Mouse (Mus musculus): ENCODE measurements around the gene St8sia4. TPM values are rescaled to one million over a fixed set of nuclear protein-coding genes. Genes with fewer than 3 reads are reported as not detected.
A peak's percentile ranks its signal among the peaks of the same experiment; 100 is the strongest.

St8sia4 gene
- polyA plus RNA-seq, 1 experiment, result 4.1 TPM

GRCm38 (mm10) chr1:95605458-95605857, 61.9 kb downstream of the St8sia4 start:
- DNase-seq, result no peak
- Histone ChIP-seq H3K27me3 (ENCODE audit: control insufficient read depth, insufficient read depth, low read length) (no peaks in the 10 kb centered on the region), H3K4me3 (ENCODE audit: control insufficient read depth, insufficient read depth, low read length) (no peak overlapping the region), H3K27ac (ENCODE audit: control insufficient read depth, insufficient read depth, low read length) (no peak overlapping the region), H3K4me1 (replicated peaks; ENCODE audit: control insufficient read depth, insufficient read depth, low read length) (no peaks in the 10 kb centered on the region), H3K36me3 (ENCODE audit: control insufficient read depth, insufficient read depth, low read length) (no peaks in the 10 kb centered on the region; the same call in 1 of the 2 replicates)
- TF ChIP-seq POLR2A (IDR thresholded peaks at IDR 0.05; ENCODE audit: control insufficient read depth, extremely low read depth, insufficient read depth, low read length, poor library complexity), result no peak
- WGBS, result 20% methylated on average over 2 of the region's 2 CpGs

- DNase-seq, result no peak
- Histone ChIP-seq H3K36me3 (ENCODE audit: control insufficient read depth, insufficient read depth, low read length) (no peaks in the 10 kb centered on the region), H3K27me3 (ENCODE audit: control insufficient read depth, insufficient read depth, low read length) (no peaks in the 10 kb centered on the region), H3K4me3 (ENCODE audit: control insufficient read depth, insufficient read depth, low read length) (no peak overlapping the region), H3K27ac (ENCODE audit: control insufficient read depth, insufficient read depth, low read length) (no peak overlapping the region), H3K4me1 (replicated peaks; ENCODE audit: control insufficient read depth, insufficient read depth, low read length) (no peaks in the 10 kb centered on the region)
- 93% methylated on average over 1 of the region's 1 CpGs for WGBS
- TF ChIP-seq CTCF (IDR thresholded peaks at IDR 0.05; ENCODE audit: borderline replicate concordance, control insufficient read depth, extremely low read depth, insufficient read depth, low read length, poor library complexity), result no peak
- TF ChIP-seq POLR2A (IDR thresholded peaks at IDR 0.05; ENCODE audit: control insufficient read depth, extremely low read depth, insufficient read depth, low read length, poor library complexity), result no peak
These were observed 69.3 kb downstream of the St8sia4 start for GRCm38 (mm10) chr1:95598108-95598507.

- H3K27me3 ChIP-seq (ENCODE audit: control insufficient read depth, insufficient read depth, low read length), result no peaks in the 10 kb centered on the region
- no peak for TF ChIP-seq POLR2A (IDR thresholded peaks at IDR 0.05; ENCODE audit: control insufficient read depth, extremely low read depth, insufficient read depth, low read length, poor library complexity)
- TF ChIP-seq CTCF (IDR thresholded peaks at IDR 0.05; ENCODE audit: borderline replicate concordance, control insufficient read depth, extremely low read depth, insufficient read depth, low read length, poor library complexity), result no peak
- H3K4me1 ChIP-seq (replicated peaks; ENCODE audit: control insufficient read depth, insufficient read depth, low read length), result no peaks in the 10 kb centered on the region
- H3K36me3 ChIP-seq (ENCODE audit: control insufficient read depth, insufficient read depth, low read length), result no peaks in the 10 kb centered on the region
- no peak overlapping the region for H3K4me3 ChIP-seq (ENCODE audit: control insufficient read depth, insufficient read depth, low read length)
- no peak for DNase-seq
- 70% methylated on average over 1 of the region's 1 CpGs for WGBS
- no peak overlapping the region for H3K27ac ChIP-seq (ENCODE audit: control insufficient read depth, insufficient read depth, low read length)
These were observed 70.5 kb downstream of the St8sia4 start for GRCm38 (mm10) chr1:95596825-95597224.

GRCm38 (mm10) chr1:95591101-95591500, 76.3 kb downstream of the St8sia4 start:
- Histone ChIP-seq H3K36me3 (ENCODE audit: control insufficient read depth, insufficient read depth, low read length) (peaks cover 8% of the 10 kb centered on the region), H3K4me3 (ENCODE audit: control insufficient read depth, insufficient read depth, low read length) (no peak overlapping the region), H3K4me1 (replicated peaks; ENCODE audit: control insufficient read depth, insufficient read depth, low read length) (no peaks in the 10 kb centered on the region), H3K27ac (ENCODE audit: control insufficient read depth, insufficient read depth, low read length) (no peak overlapping the region), H3K27me3 (ENCODE audit: control insufficient read depth, insufficient read depth, low read length) (no peaks in the 10 kb centered on the region)
- DNase-seq, result no peak
- WGBS, result 97% methylated on average over 2 of the region's 2 CpGs
- TF ChIP-seq CTCF (IDR thresholded peaks at IDR 0.05; ENCODE audit: borderline replicate concordance, control insufficient read depth, extremely low read depth, insufficient read depth, low read length, poor library complexity) (no peak), POLR2A (IDR thresholded peaks at IDR 0.05; ENCODE audit: control insufficient read depth, extremely low read depth, insufficient read depth, low read length, poor library complexity) (no peak)

- Histone ChIP-seq H3K36me3 (ENCODE audit: control insufficient read depth, insufficient read depth, low read length) (peaks cover 8% of the 10 kb centered on the region), H3K4me1 (replicated peaks; ENCODE audit: control insufficient read depth, insufficient read depth, low read length) (no peaks in the 10 kb centered on the region), H3K4me3 (ENCODE audit: control insufficient read depth, insufficient read depth, low read length) (no peak overlapping the region), H3K27ac (ENCODE audit: control insufficient read depth, insufficient read depth, low read length) (no peak overlapping the region), H3K27me3 (ENCODE audit: control insufficient read depth, insufficient read depth, low read length) (no peaks in the 10 kb centered on the region)
- DNase-seq, result peak; percentile 13
- TF ChIP-seq POLR2A (IDR thresholded peaks at IDR 0.05; ENCODE audit: control insufficient read depth, extremely low read depth, insufficient read depth, low read length, poor library complexity), result no peak
- no peak for TF ChIP-seq CTCF (IDR thresholded peaks at IDR 0.05; ENCODE audit: borderline replicate concordance, control insufficient read depth, extremely low read depth, insufficient read depth, low read length, poor library complexity)
- 36% methylated on average over 2 of the region's 2 CpGs for WGBS
These were observed 77.3 kb downstream of the St8sia4 start for GRCm38 (mm10) chr1:95590108-95590507.

GRCm38 (mm10) chr1:95589471-95589870, 77.9 kb downstream of the St8sia4 start:
- H3K27me3 ChIP-seq (ENCODE audit: control insufficient read depth, insufficient read depth, low read length), result no peaks in the 10 kb centered on the region
- no peak overlapping the region for H3K27ac ChIP-seq (ENCODE audit: control insufficient read depth, insufficient read depth, low read length)
- H3K4me1 ChIP-seq (replicated peaks; ENCODE audit: control insufficient read depth, insufficient read depth, low read length), result no peaks in the 10 kb centered on the region

GRCm38 (mm10) chr1:95583310-95583709, 84.1 kb downstream of the St8sia4 start:
- H3K4me1 ChIP-seq (replicated peaks; ENCODE audit: control insufficient read depth, insufficient read depth, low read length), result no peaks in the 10 kb centered on the region
- no peak overlapping the region for H3K4me3 ChIP-seq (ENCODE audit: control insufficient read depth, insufficient read depth, low read length)
- no peaks in the 10 kb centered on the region for H3K27me3 ChIP-seq (ENCODE audit: control insufficient read depth, insufficient read depth, low read length)
- H3K27ac ChIP-seq (ENCODE audit: control insufficient read depth, insufficient read depth, low read length), result no peak overlapping the region
- 89% methylated on average over 1 of the region's 1 CpGs for WGBS
- no peak for DNase-seq
- no peaks in the 10 kb centered on the region for H3K36me3 ChIP-seq (ENCODE audit: control insufficient read depth, insufficient read depth, low read length)
- TF ChIP-seq CTCF (IDR thresholded peaks at IDR 0.05; ENCODE audit: borderline replicate concordance, control insufficient read depth, extremely low read depth, insufficient read depth, low read length, poor library complexity), result no peak

More at GRCm38 (mm10) chr1:95589471-95589870, 77.9 kb downstream of the St8sia4 start:
- H3K4me3 ChIP-seq (ENCODE audit: control insufficient read depth, insufficient read depth, low read length), result no peak overlapping the region
- DNase-seq, result no peak
- peaks cover 8% of the 10 kb centered on the region for H3K36me3 ChIP-seq (ENCODE audit: control insufficient read depth, insufficient read depth, low read length)
- TF ChIP-seq POLR2A (IDR thresholded peaks at IDR 0.05; ENCODE audit: control insufficient read depth, extremely low read depth, insufficient read depth, low read length, poor library complexity) (no peak), CTCF (IDR thresholded peaks at IDR 0.05; ENCODE audit: borderline replicate concordance, control insufficient read depth, extremely low read depth, insufficient read depth, low read length, poor library complexity) (no peak)
